Mouse (Mus musculus): ENCODE results near the gene C8b. TPM values are rescaled to one million over a fixed set of nuclear protein-coding genes. Genes with fewer than 3 reads are reported as not detected.

The C8b gene
- polyA plus RNA-seq, 1 experiment from 2014 or later: 0.12 TPM

DNA sequence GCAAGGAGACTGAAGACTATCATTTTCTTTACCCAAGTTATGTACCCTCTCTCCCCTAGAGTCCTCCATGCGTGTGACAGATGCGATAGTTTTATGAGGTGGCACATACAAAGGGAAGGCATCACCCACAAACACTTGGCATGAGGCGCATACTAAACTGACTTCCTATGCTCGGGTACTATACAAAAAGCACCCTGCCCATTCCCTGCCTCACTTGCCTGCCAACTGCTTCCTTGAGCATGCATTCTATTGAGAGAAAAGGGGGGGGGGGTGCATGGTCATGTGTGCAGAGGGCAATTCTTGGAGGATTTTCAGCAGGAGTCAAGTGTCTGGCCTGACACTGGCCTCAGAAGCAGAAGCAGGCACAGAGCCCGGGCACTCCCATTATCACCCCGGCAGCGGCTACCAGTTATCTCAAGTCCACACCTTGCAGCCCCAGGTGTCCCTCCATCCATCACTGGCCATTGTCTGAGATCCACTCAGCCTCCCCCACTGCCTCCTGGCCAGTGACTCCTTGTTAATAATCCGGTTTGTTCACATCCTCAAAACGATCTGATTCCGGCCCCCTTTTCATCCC is 44.7 kb downstream of the C8b start:
- Histone ChIP-seq H3K4me2 (replicated peaks) (no peak overlapping the region), H3K4me3 (replicated peaks) (no peak overlapping the region), H3K36me3 (no peaks in the 10 kb centered on the region), H3K27ac (replicated peaks) (no peak overlapping the region), H3K27me3 (no peaks in the 10 kb centered on the region), H3K9me3 (replicated peaks) (no peaks in the 10 kb centered on the region), H3K4me1 (0 out of 2 replicates have a peak, but pooled peaks cover 3% of the 10 kb centered on the region), H3K9ac (no peak overlapping the region)
- WGBS: 80% methylated on average over 10 of the region's 10 CpGs
- no peak for ATAC-seq (ENCODE audit: insufficient number of reproducible peaks, low FRiP score, low TSS enrichment, low read depth)

DNA sequence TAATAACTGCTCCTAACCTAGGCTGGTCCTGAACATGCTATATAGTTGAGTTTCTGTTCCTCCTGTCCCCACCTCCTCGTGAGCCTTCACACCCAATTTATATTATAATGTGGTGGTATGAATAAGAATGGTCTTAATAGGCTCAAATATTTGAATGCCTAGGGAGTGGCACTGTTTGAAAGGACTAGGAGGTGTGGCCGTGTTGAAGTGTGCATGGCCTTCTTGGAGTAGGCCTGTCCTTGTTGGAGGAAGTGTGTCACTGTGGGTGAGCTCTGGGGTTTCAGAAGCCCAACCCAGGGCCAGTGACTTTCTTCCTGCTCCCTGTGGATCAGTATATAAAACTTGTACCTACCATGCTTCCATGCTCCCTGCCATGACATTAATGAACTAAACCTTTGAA is 47.5 kb downstream of the C8b start:
- Histone ChIP-seq H3K36me3 (no peaks in the 10 kb centered on the region), H3K4me1 (0 out of 2 replicates have a peak, but pooled peaks cover 3% of the 10 kb centered on the region), H3K27me3 (no peaks in the 10 kb centered on the region), H3K9me3 (replicated peaks) (no peaks in the 10 kb centered on the region), H3K9ac (no peak overlapping the region), H3K4me3 (replicated peaks) (no peak overlapping the region), H3K4me2 (replicated peaks) (no peak overlapping the region), H3K27ac (replicated peaks) (no peak overlapping the region)
- no peak for ATAC-seq (ENCODE audit: insufficient number of reproducible peaks, low FRiP score, low TSS enrichment, low read depth)
- WGBS: 66% methylated on average over 2 of the region's 2 CpGs

DNA sequence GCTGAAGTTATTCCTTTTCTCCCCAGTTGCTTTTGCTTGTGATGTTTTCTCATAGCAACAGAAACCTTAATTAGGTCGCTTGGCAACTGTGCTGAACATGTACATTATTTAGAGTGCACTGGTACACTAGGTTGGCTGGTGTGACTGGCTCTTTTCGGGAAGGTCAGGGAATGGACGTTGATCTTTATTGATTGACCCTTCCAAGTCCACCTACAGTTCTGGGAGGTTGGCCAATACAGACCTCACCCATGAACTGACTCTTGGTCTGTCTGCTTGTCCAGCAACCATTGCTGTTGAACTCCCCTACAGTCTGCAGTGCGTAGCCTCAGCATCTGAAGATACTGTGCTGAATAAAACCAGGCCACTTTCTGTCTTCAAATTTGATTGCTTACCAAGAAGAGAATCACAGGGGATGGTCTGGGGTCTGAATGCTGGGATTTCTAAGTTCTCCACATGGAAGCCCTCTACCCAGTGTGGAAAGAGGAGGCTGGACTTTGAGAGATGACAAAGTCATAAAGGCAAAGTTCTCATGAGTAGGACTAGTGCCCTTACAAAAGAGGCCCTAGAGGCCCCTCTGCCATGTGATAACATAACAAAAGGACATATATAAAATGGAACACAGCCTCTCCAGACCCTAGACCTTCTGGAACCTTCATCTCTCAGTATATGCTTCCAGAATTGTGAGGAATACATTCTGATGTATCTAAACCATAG is 50.6 kb downstream of the C8b start:
- WGBS: 90% methylated on average over 4 of the region's 4 CpGs
- no peak for ATAC-seq (ENCODE audit: insufficient number of reproducible peaks, low FRiP score, low TSS enrichment, low read depth)
- Histone ChIP-seq H3K4me3 (replicated peaks) (no peak overlapping the region), H3K27me3 (no peaks in the 10 kb centered on the region), H3K4me1 (0 out of 2 replicates have a peak, but pooled peaks cover 3% of the 10 kb centered on the region), H3K36me3 (no peaks in the 10 kb centered on the region), H3K4me2 (replicated peaks) (no peak overlapping the region), H3K27ac (replicated peaks) (no peak overlapping the region), H3K9me3 (replicated peaks) (no peaks in the 10 kb centered on the region), H3K9ac (no peak overlapping the region)

DNA sequence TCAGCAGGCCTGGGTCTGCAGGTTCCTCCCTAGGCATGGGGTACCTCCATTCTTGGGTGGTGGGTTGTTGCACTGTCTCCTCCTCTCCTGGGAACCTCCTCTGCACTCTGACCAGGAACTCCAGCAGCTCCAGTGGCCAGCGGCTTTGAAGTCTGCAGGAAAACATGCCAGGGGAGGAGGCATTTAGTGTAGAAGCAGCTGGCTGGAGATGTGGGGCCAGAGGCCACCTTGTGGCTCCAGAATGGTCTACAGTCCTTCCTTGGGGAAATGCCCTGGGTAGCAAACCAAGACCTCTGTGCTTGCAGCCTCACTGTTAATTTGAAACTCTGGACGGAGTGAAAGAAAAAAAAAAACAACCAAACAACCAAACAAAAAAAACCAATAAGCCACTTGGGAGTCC is 51.4 kb downstream of the C8b start:
- no peak overlapping the region for H3K4me3 ChIP-seq (replicated peaks)
- H3K36me3 ChIP-seq: no peaks in the 10 kb centered on the region
- no peak overlapping the region for H3K9ac ChIP-seq
- no peak overlapping the region for H3K27ac ChIP-seq (replicated peaks)
- no peak overlapping the region for H3K4me2 ChIP-seq (replicated peaks)
- 46% methylated on average over 2 of the region's 2 CpGs for WGBS
- H3K4me1 ChIP-seq: no peaks in the 10 kb centered on the region
- H3K9me3 ChIP-seq (replicated peaks): no peaks in the 10 kb centered on the region
- no peaks in the 10 kb centered on the region for H3K27me3 ChIP-seq
- ATAC-seq (ENCODE audit: insufficient number of reproducible peaks, low FRiP score, low TSS enrichment, low read depth): no peak

- no peak overlapping the region for H3K9ac ChIP-seq
- H3K4me2 ChIP-seq (replicated peaks): no peak overlapping the region
- no peaks in the 10 kb centered on the region for H3K27me3 ChIP-seq
- no peaks in the 10 kb centered on the region for H3K4me1 ChIP-seq
- H3K36me3 ChIP-seq: no peaks in the 10 kb centered on the region
- H3K9me3 ChIP-seq (replicated peaks): no peaks in the 10 kb centered on the region
- no peak for ATAC-seq (ENCODE audit: insufficient number of reproducible peaks, low FRiP score, low TSS enrichment, low read depth)
- WGBS: 31% methylated on average over 4 of the region's 4 CpGs
- H3K27ac ChIP-seq (replicated peaks): no peak overlapping the region
- H3K4me3 ChIP-seq (replicated peaks): no peak overlapping the region
These were observed 52.9 kb downstream of the C8b start for GRCm38 (mm10) chr4:104818986-104819385.

DNA sequence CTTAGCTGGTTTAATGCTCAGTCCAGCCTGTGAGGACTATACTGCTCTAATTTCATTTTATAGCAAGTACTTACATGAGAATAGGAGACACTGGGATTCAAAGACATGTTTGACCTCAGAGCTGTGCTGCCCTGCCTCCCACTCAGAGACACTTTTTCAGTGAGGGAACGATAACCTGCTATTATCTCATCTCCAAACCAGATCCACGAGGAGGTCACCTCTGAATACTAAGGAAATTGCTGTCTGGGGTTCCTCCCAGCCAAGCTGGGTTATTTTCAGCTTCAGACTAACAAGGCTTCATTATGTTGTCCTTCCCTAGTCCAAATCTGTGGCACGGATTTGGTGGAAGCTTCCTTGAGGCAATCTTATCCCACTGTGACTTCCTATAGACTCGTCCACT is 53.8 kb downstream of the C8b start:
- WGBS: 33% methylated on average over 4 of the region's 4 CpGs
- no peak overlapping the region for H3K4me2 ChIP-seq (replicated peaks)
- no peak for ATAC-seq (ENCODE audit: insufficient number of reproducible peaks, low FRiP score, low TSS enrichment, low read depth)
- H3K27me3 ChIP-seq: no peaks in the 10 kb centered on the region
- H3K36me3 ChIP-seq: no peaks in the 10 kb centered on the region
- no peak overlapping the region for H3K27ac ChIP-seq (replicated peaks)
- H3K4me1 ChIP-seq: no peaks in the 10 kb centered on the region
- H3K9ac ChIP-seq: no peak overlapping the region
- no peaks in the 10 kb centered on the region for H3K9me3 ChIP-seq (replicated peaks)
- H3K4me3 ChIP-seq (replicated peaks): no peak overlapping the region

DNA sequence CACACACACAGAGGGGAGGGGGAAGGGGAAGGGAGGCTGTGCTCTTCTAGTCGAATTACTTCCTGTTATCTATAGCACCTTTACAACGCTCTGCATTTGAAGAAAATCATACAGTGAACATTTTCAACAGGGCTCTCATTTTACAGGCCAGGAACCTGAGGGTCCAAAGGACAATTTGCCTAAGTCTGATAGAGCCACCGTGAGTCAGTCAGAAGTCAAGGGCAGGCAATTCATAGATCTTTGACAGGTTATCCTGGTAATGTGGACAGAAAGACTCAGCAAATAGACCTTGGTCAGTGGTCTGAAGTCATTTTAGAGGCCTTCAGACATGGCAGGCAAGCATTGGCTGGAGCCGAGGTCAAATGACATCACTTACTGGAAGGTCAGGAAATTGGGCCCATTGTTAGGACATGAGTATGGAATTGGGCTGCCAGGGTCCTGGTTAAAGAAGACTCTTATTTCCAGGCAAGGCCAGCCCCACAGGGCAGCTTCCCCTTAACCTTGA is 57.5 kb downstream of the C8b start:
- no peak for ATAC-seq (ENCODE audit: insufficient number of reproducible peaks, low FRiP score, low TSS enrichment, low read depth)
- no peaks in the 10 kb centered on the region for H3K36me3 ChIP-seq
- H3K4me2 ChIP-seq (replicated peaks): no peak overlapping the region
- no peaks in the 10 kb centered on the region for H3K27me3 ChIP-seq
- 55% methylated on average over 4 of the region's 4 CpGs for WGBS
- H3K9ac ChIP-seq: no peak overlapping the region
- no peaks in the 10 kb centered on the region for H3K4me1 ChIP-seq
- no peaks in the 10 kb centered on the region for H3K9me3 ChIP-seq (replicated peaks)
- no peak overlapping the region for H3K4me3 ChIP-seq (replicated peaks)
- H3K27ac ChIP-seq (replicated peaks): no peak overlapping the region

- H3K9ac ChIP-seq: no peak overlapping the region
- H3K4me1 ChIP-seq: no peaks in the 10 kb centered on the region
- no peak overlapping the region for H3K4me2 ChIP-seq (replicated peaks)
- H3K27me3 ChIP-seq: no peaks in the 10 kb centered on the region
- 71% methylated on average over 7 of the region's 7 CpGs for WGBS
- H3K4me3 ChIP-seq (replicated peaks): no peak overlapping the region
- H3K36me3 ChIP-seq: no peaks in the 10 kb centered on the region
- no peaks in the 10 kb centered on the region for H3K9me3 ChIP-seq (replicated peaks)
- H3K27ac ChIP-seq (replicated peaks): no peak overlapping the region
- ATAC-seq (ENCODE audit: insufficient number of reproducible peaks, low FRiP score, low TSS enrichment, low read depth): no peak
These were observed 58.4 kb downstream of the C8b start for GRCm38 (mm10) chr4:104824381-104825077.

DNA sequence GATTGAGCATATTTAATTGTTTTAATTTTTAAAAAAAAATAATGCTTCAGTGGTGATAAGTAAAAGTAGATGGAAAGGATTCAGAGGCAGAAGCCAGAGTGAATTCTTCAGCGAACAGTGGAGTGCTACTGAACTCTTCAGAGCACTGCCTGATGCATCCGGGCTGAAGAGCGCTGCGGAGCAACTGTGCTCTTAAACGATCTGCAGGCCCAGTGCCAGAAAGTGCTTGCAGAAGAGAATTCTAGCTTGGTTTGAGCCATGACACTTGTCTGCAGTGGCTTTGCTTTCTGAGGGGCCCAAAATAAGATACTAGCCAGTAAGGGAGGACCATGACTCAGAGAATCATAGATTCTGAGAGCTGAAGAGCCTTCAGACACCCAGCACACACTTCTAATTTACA is 62.8 kb downstream of the C8b start:
- Histone ChIP-seq H3K27me3 (no peaks in the 10 kb centered on the region), H3K4me3 (replicated peaks) (no peak overlapping the region), H3K27ac (replicated peaks) (no peak overlapping the region), H3K9ac (no peak overlapping the region), H3K9me3 (replicated peaks) (no peaks in the 10 kb centered on the region), H3K4me1 (no peaks in the 10 kb centered on the region), H3K36me3 (no peaks in the 10 kb centered on the region), H3K4me2 (replicated peaks) (no peak overlapping the region)
- no peak for ATAC-seq (ENCODE audit: insufficient number of reproducible peaks, low FRiP score, low TSS enrichment, low read depth)
- 70% methylated on average over 5 of the region's 5 CpGs for WGBS

DNA sequence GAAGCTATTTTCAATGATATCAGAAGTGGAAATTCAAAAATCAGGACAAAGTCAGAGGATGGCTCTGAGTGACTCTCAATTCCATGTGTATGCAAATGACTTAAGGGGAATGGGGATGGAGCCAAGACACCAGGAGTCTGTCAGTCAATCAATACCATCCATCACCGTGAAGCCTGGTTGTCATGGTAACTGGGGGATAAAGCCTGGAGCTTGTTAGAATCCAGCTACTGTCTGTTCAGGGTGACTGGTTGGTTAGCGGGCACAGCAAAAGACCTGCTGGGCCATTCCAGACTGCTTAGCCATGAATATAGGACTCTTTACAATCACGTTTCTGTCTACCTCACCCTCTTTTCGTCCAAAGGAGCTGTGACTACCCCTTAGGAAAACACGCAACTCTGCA is 69.0 kb downstream of the C8b start:
- Histone ChIP-seq H3K27me3 (no peaks in the 10 kb centered on the region), H3K4me3 (replicated peaks) (no peak overlapping the region), H3K36me3 (no peaks in the 10 kb centered on the region), H3K27ac (replicated peaks) (no peak overlapping the region), H3K4me2 (replicated peaks) (no peak overlapping the region), H3K4me1 (no peaks in the 10 kb centered on the region), H3K9me3 (replicated peaks) (no peaks in the 10 kb centered on the region), H3K9ac (no peak overlapping the region)
- WGBS: 33% methylated on average over 5 of the region's 5 CpGs
- no peak for ATAC-seq (ENCODE audit: insufficient number of reproducible peaks, low FRiP score, low TSS enrichment, low read depth)

- Histone ChIP-seq H3K9me3 (replicated peaks) (no peaks in the 10 kb centered on the region), H3K27ac (replicated peaks) (no peak overlapping the region), H3K4me1 (no peaks in the 10 kb centered on the region), H3K9ac (no peak overlapping the region), H3K36me3 (no peaks in the 10 kb centered on the region), H3K4me2 (replicated peaks) (no peak overlapping the region), H3K4me3 (replicated peaks) (no peak overlapping the region), H3K27me3 (no peaks in the 10 kb centered on the region)
- ATAC-seq (ENCODE audit: insufficient number of reproducible peaks, low FRiP score, low TSS enrichment, low read depth): no peak
- 71% methylated on average over 2 of the region's 2 CpGs for WGBS
These were observed 72.2 kb downstream of the C8b start for GRCm38 (mm10) chr4:104838342-104838741.
